Mouse (Mus musculus) left cerebral cortex, postnatal 25 days (tissue): Measurements from ENCODE around the gene Sdk2. TPM values are rescaled to one million over a fixed set of nuclear protein-coding genes. Genes with fewer than 3 reads are reported as not detected.
A peak's percentile ranks its signal among the peaks of the same experiment; 100 is the strongest.

Source experiments
- DNase-seq, 2 experiments: peaks; one replicate each; pipeline ENCODE4 v3.0.0; 2022; ENCODE audit warnings: low spot score in 2 of 2, mixed read lengths in 1 of 2
- intact Hi-C: fragments of 180-260 bp; cut with DNase I; formaldehyde crosslinking; loops from one replicate; pipeline ENCODE4 v1.15.1; 2025
- total RNA-seq, 2 experiments: library from RNA; stranded (reverse); gene quantifications; 2 replicates each; pipeline ENCODE4 v1.2.3; 2021

The Sdk2 gene
- 10 to 100 TPM; 29.1 to 30.1 TPM for total RNA-seq

DNA sequence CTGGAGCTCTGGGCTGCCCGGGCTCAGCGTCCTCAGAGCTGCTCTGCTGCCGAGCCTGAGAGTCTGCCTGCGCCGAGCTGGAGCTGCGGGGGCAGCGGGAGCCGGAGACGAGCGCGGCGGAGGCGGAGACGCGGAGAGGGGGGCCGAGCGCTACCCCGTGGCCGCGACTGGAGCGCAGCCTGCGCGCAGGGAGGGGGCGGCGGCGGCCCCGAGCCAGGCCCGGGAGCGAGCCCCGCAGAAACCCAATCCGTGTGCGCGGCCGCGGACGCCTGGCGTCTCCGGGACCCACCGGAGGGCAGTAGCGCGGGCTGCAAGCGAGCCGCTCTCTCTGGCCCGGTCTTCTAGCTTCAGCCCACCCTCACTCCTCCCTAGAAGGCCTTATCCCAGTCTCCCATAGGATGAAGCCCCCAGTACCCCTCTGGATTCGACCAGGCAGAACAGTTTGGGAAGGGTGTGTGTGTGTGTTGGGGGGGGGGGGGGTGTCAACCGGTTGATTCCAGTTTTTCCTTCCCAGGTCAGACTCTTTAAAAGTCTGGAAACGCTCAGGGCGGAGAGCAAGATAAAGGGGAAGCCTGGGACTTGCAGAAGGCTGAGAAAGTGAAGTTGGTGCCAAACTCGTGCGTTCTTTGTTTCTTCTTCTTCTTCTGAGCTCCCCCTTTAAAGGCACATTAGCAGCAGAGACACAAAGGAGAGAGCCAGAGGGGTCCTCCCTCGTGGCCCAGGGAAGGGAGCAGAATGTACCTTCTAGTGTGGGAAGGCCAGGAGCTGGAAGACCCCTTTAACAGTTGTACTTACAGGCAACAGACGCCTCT is at the start of gene Sdk2:
Gene Sdk2 (minus strand): TSS at position 96 of the 812 bp plus-strand sequence.
- DNase-seq = peak; percentile 87 to 89
- intact Hi-C loops = loop anchor here (2.0 to 5.0 kb wide), 10 partner anchors 86 to 570 kb away; no protein-coding TSS in a partner anchor

DNA sequence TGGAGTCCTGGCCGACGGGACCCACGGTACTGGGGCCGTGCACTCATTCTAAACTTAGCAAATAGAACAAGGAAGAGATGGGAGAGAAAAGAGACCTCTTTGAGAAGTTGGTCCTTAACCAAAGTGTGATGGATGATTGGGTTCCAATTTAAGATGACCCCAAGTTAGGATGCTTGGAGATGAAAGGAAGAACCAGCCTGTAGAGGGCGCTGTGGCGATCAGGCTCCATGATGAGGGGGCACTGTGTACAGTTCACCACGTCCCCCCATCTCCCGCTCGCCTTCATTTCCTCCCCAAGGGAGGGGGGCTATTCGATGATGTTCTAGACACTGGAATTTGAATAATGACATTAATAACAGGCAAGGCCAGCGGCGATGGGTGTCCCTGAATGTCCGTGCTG is 48.2 kb upstream of the Sdk2 start:
- no peak for DNase-seq
- intact Hi-C loops = no loop called here

DNA sequence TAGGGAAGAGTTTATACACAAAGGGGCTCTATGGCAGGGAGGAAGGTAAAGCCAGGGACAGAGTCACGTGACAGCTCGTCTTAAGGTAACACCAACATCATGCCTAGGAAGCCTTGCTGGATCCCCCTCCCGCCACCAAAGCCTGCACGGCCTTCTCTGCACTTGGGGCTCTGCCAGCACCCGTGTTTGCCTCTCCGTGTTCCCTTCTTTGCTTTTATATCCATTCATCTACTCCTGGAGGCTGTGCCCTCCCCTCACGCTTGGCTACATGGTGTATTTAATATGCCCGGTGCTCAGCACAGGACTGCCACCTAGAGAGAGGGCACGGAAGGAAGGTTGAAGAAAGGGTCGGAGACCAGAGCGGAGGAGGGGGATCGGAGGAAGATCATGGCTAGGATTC is 47.8 kb upstream of the Sdk2 start:
- intact Hi-C loops = no loop called here
- DNase-seq = no peak

DNA sequence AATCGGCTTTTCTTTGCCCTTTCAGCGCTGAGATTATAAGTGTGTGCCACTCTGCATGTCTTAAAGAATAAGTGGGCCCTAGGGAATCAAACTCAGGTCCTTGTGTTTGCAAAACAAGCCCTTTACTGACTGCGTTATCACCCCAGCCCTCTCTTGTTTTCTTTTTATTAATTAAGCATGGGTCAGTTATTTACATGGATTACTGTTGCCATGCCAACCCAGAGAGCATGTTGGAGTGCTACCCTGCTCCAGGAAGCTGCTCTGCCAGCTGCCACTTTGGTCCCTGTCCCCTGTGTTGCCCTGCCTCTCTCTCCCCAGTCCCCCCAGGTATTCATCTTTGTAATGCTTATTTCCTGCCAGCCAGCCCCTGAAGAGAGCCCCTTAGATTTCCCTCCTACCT is 44.0 kb upstream of the Sdk2 start:
- DNase-seq = no peak
- intact Hi-C loops = no loop called here

DNA sequence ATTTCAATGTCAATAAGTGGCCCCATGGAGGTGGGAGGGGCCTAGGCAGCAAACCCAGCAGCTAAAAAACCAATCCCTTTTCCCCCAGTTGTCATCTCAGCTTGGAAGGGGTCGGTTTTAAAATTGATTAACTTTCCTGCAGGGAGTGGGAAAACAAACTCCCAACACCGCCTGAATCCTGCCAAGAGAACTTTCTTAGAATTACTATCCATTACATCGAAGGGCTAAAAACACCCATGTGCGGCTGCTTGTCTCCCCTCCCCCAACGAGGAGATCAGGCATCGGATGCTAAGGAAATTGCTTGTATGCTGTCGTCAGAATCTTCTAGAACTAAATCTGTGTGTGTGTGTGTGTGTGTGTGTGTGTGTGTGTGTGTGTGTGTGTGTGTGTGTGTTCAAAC is 26.8 kb upstream of the Sdk2 start:
- DNase-seq = no peak
- intact Hi-C loops = no loop called here

DNA sequence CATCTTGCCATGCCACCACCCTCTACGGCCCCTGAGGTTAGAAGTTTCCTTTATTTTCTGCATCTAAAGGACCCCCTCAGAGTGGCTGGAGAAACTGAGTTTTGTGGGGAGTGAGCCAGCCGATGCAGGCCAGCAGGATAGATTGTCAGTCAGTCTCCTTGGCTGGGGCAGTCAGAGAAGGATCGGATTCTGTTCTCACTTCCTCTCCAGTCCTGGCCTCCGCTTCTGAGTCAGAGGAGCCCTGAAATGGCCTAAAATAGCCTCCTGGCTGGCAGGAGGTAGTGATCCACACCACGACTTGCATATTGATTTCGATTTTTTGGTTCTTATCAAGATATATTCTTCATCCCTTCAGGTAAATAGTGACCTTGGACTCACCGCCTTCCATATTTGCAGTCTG is 26.3 kb upstream of the Sdk2 start:
- intact Hi-C loops = no loop called here
- DNase-seq = peak in 1 of 2 experiments; percentile 14

DNA sequence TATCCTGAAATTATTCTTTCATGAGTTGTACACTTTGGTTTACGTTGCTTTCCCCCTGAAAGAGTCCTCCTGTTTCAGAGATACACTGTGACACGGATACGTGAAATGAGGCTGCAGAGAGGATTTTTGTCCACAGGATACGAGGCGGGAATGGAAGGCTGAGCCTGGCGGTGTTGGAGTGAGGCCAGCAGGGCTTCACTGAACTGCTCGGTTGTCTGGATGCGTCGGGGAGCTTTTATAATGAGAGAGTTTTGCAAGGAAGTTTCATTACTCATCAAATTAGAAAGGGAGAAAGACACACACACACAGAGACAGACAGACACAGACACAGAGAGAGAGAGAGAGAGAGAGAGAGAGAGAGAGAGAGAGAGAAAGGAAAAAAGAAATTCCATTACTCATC is 13.8 kb upstream of the Sdk2 start:
- peak in 1 of 2 experiments; percentile 20 for DNase-seq

DNA sequence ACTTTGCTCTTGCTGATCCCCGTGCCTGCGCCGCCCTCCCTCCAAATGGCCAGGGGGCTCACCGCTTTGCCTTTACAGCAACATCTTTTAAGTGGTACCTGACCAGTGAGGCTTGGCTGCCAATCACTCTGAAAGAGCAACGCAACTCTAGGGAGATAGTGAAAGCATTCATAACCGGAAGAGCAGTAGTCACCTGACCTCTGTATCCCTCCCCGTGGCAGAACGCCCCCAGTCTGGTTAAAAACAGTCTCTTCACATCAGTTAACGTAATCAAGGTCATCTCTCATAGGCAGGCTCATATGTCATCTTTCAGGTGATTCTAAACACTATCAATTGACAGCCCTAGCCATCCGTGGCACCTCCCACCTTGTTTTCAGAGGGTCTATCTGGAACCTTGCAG is 5.8 kb upstream of the Sdk2 start:
- DNase-seq = no peak
- intact Hi-C loops = no loop called here

More for the DNA sequence above, 13.8 kb upstream of the Sdk2 start:
- intact Hi-C loops = no loop called here

DNA sequence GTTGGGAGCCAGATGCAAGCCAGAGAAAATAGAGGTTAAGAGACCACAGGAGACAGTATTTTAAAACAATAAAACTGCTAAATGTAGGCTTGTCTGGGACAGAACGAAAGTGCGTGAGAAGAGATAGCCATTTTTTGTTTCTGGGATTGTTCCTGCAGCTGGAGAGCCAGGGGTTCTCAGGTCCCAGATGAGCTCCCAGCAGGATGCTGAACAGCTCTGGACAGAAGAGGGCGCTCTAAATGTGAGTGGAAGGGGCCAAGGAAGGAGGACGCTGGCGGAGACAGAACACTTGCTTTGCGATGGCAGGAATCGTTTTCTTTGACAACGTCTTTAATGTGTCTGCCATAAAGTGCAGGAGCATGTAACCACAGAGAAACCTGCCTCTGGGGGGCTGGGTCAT is 5.2 kb upstream of the Sdk2 start:
- DNase-seq = no peak
- intact Hi-C loops = no loop called here

DNA sequence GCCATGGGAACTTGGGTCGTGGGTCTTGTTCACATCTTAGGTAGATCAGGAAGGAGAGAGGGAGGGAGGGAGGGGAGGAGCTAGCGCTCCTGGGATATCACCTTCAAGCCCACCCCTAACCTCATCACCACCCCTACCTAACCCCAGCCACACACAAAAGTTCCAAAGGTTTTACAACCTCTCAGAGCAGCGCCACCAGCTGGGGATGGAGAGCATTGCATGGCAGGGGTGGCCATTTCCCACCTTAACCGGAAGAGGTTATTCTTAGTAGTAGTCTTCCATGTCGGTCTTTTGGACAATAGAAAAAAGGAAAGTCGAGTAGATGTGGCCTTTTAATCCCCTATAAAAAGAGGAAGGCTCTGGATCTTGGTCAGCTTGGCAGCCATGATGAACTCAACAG is 4.0 kb upstream of the Sdk2 start:
- DNase-seq = no peak
- intact Hi-C loops = no loop called here

DNA sequence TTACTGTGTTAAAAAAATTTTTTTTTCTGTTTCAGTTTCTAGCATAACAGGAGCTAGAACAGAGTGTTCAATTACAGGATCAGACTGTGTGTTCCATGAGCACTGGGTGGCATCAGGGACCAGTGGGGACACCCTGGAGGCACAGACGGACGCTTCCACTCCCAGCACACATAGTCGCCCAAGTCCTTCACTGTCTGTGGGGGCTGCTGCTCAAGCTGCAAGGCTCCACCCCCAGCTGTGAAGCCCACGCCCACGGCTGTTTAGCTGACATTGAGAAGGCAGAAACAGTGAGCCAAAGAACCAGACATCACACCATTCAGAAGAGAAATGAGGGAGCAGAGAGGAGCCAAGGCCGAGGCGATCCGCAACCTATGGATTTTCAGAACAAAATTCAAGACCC is 3.3 kb upstream of the Sdk2 start:
- intact Hi-C loops = no loop called here
- DNase-seq = peak in 1 of 2 experiments; percentile 68

DNA sequence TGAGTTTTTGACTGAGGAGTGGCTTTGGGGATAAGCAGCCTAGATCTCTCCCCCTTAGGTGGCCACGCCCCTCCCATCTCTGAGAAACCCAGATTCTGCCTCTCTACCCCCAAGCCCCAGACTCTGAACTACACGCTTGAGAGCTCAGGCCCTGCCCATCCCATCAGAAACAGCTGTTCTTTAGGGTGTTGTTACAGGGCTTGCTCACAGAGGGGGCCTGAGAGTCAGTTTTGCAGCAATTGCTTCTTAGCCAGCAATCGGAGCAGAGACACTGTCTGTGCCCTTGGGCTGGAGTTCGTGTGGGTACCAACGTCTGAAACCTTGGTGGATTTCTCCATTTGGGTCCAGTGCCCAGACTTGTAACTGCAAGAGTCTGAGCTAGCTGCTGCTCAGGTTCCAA is 1.5 kb upstream of the Sdk2 start:
- intact Hi-C loops = loop anchor here (5.0 kb wide), 7 partner anchors 96 to 569 kb away; no protein-coding TSS in a partner anchor
- peak; percentile 41 to 64 for DNase-seq

DNA sequence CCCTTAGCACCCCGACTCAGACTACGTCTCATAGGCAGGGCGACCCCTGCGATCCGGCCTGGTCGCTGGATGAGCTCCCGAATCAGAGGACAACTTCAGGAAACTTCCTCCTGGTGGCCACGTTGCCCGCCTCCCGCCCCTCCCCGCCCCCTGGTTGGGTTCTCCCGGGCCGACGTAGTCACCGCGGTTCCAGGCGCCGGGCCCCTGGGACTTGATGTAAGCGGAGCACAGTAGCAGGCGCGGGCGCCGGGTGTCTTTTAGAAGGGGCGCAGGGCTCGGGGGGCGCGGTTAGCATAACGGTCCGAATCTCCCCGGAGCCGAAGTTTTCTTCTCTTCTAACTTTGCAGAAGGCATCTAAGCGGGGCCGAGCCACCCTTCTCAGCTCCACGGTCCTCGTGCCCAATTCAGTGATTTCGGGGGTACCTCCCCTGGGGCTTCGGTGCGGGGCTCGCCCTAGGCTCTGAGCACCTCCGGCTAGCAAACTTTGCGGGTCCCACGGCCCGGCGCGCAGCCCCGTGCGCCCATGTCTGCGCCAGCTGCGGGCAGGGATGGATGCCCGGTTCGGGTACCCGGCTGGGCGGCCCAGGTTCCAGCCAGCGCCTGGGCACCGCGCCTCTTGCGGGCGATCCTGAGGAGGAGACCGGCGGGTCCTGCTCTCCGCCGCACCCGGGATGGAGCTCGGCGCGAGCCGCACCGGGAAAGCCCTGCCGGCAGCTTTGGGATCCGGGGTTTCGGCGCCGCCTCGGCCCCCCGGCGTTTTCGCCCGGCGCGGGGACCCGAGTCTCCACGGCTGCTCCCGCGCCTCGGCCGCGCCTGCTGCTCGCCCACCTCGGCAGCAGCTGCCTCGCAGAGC is 522 bp downstream of the Sdk2 start:
- no peak for DNase-seq
- intact Hi-C loops = loop anchor here (2.0 to 5.0 kb wide), 10 partner anchors 86 to 571 kb away; no protein-coding TSS in a partner anchor

DNA sequence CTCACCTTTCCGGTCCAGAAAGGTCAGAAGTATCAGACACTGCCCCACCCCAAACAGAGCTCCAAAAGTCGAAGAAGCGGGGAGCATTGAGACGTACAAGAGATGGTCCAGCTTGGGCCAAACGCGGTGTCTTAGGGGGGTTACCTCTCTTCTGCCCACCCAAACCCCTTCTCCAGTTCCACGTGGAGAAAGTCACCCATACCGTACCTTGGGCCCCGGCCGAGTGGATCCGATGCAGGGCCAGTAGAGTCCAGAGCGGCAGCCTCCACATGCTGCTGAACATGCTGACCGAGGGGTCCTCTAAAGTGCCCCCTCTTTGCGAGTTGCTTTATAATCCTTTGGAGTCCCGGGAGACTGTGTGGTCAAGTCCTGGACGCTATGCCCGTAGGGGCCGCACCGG is 1.2 kb downstream of the Sdk2 start:
- DNase-seq = no peak
- intact Hi-C loops = loop anchor here (5.0 kb wide), 7 partner anchors 93 to 572 kb away; no protein-coding TSS in a partner anchor

DNA sequence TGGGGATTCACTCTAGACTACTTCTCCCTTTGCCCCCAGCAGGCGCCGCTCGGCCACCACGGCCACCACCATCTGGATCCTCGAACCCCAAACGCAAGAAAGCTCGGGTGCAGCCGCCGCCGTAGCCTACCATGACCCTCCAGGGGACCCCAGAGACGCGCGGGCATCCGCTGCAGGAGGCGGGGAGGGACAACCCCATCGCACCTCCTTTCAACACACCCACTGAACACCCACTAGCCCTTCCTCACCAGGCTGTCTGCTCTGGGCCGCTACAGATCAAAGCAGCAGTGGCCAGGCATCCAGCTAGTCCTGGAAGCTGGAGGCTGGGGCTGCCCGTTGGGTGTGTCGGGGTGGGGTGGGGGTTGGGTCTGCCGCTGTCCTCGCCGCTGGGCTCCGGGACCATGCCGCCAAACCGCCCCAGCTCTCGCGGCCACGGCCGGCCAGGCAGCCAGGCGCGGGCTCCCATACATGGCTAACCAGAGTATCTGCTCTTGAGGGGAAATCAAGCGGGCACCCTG is 1.9 kb downstream of the Sdk2 start:
- no peak for DNase-seq
- intact Hi-C loops = loop anchor here (5.0 kb wide), 7 partner anchors 93 to 572 kb away; no protein-coding TSS in a partner anchor

DNA sequence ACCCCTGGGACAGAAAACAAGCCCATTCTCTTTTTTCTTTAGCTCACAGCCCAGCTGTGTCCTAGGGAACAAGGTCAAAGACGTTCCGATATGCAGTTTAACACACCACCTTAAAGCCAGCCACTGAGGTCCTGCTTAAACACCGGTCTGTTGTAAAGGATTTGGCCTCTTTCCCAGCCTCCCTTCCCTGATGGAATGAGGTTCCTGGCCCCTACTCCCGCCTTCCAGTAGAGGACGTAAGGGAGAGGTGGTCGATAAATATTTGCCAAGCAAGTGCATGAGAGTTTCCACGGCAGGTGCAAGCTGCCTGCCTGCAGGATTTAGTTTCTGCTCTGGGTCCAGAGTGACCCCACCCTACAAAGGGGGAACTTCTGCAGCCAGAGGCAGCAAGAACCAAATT is 4.9 kb downstream of the Sdk2 start:
- no peak for DNase-seq
- intact Hi-C loops = no loop called here

DNA sequence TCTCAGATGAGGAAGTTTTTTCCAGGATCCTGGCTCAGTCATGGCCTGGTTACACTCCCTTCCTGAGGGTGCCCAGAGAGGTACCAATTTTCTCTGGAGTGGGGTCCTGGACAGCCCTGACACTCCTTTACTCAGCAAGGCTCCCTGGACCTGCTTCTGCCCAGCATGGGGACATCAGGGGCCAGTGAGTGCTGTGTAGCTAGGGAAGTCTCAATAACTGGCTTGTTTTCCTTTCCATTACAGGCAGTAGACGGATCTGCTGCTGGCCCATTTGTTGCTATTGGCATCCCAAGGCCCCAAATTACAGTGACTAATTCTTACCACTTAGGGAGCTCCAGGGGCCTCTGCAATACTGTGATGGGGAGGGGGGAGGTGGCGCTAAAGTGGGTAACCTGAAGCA is 5.6 kb downstream of the Sdk2 start:
- intact Hi-C loops = no loop called here
- no peak for DNase-seq

DNA sequence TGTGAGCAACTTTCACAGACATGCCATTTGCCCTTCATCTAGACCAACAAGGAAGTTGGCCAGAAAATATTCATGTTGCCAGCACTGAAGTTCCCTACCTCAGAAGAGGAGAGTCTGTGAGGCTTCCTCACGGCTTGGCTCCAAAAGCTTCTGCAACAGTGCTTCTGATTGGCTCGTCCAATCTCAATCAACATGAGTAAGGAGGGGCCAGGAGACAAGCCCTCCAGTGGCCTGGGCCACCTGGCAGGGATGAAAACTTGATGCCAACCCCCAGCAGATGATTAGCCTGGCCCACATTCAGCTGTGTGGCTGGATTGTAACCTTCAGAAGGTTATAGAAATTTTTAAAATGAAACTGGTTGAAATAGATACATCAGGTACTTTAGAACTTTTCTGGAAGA is 10.5 kb downstream of the Sdk2 start:
- intact Hi-C loops = no loop called here
- no peak for DNase-seq

DNA sequence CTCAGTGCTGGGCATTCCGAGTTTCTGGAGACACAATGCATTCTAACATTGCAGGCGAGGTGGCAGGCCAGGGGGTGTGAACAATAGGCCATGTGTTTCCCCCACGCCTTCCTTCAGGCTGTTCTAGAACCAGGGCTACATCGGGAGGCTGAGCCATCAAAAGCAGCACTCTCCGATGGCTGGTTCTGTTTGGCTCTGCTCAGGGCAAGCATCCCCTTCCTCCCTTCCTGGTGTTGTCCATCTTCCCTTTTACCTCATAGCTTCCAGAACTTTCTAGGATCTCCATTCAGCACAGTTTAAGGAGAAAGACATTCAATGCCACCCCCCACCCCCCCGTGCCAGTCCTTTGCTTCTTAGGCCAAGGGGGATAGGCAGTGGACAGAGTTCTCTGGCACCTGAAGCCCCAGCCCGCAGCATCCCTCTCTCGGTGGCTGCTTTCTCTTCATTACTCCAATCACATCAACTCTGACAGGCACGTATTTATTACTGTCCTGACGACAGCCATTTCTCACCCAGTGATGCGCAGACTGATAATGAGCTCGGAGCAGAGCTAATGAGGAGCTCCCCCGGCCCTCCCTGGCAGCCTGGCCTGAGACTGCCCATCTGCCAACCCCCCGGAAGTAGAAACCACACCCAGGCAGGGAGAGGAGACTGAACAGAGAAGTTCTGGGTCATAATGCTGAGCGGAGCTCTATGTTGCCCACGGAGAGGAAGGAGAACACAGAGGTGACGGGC is 12.1 kb downstream of the Sdk2 start:
- DNase-seq = no peak
- intact Hi-C loops = no loop called here

DNA sequence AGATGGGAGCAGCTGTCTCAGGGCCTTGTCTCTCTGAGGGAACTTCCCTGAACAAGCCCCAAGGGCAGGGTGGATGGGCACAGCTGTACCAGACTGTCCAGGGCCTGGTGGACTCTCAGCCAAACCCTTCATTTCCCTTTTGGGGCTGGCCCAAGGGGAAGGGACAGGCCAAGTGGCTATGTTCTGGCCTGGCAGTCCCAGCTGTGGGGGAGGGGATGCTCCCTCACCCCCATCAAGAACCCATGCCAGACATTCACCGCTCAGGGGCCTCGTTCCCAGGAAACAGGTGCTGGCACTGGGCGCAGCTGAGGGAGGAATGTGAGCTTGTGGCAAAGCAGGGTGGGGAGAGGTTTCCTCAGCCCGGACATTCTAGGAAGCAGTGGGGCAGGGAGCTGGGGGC is 15.5 kb downstream of the Sdk2 start:
- intact Hi-C loops = no loop called here
- DNase-seq = no peak
